Mouse (Mus musculus) thymus, adult 2 months (tissue): ENCODE results near the gene Pappa2.

Source experiments
- CTCF ChIP-seq: fragments of 200-500 bp; IDR thresholded peaks from 2 replicates; pipeline ENCODE4 v1.5.1; 2012; ENCODE audit warnings: mild to moderate bottlenecking, control low read depth, low read length, moderate library complexity, borderline replicate concordance; ENCODE audit not compliant: control insufficient read depth, poor library complexity, insufficient read depth; ENCODE audit errors: extremely low read depth
- POLR2A ChIP-seq: fragments of 200-500 bp; IDR thresholded peaks from 2 replicates; pipeline ENCODE4 v1.6.1; 2012; ENCODE audit warnings: mild to moderate bottlenecking, low read length, control low read depth, moderate library complexity; ENCODE audit not compliant: control insufficient read depth, poor library complexity, insufficient read depth; ENCODE audit errors: extremely low read depth

- TF ChIP-seq CTCF: no peak
- no peak for TF ChIP-seq POLR2A
These were observed 238.8 kb downstream of the Pappa2 start for GRCm38 (mm10) chr1:158741449-158741848.
